Mouse (Mus musculus) liver (tissue): Measurements from ENCODE around the gene Mob1b.
"Not testable (repeated sequence)": the region's sequence is repeated elsewhere in the genome, so short reads cannot be mapped to it uniquely, and the experiment has no call there.

ENCODE experiments used
- DNase-seq: peaks from one replicate; pipeline ENCODE4 v3.0.0-alpha.2; 2020; ENCODE audit warnings: mixed read lengths

Gene Mob1b

DNA sequence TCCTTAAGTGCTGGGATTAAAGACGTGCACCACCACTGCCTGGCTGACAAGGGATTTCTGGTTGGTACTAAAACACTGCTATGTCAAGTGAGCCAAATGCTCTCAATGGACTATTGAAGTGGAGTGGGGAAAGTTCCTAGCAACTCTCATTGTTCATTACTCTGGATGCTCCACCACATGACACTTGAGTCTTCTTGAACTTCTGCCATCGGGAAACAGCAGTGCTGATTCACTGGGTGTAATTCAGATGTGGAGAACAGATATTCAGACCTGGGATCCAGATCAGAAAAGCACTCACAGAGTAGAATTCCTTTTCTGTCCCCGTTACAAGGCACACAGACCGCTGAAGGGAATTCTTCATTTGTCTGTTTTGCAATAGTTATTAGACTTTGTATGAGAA, 17.1 kb upstream of the Mob1b start:
- no peak for DNase-seq

DNA sequence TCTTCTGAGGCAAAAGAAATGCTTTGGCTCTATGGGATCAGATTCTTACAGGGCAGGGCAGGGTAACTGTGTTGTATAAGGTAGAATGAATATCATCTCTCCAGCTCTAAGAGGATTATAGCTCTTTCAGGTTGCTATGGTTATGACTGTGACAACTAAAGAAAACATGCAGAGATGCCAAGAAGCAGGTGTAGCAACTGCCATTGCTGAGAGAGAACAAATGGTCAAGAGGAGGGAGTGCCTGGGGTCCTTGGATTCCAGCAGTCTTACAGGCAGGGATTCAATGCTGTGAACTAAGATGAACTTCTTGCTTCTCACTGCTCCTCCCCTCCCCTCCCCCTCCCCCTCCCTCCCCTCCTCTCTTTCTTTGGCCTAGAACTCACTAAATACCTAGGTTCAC, 9.5 kb upstream of the Mob1b start:
- no peak for DNase-seq

DNA sequence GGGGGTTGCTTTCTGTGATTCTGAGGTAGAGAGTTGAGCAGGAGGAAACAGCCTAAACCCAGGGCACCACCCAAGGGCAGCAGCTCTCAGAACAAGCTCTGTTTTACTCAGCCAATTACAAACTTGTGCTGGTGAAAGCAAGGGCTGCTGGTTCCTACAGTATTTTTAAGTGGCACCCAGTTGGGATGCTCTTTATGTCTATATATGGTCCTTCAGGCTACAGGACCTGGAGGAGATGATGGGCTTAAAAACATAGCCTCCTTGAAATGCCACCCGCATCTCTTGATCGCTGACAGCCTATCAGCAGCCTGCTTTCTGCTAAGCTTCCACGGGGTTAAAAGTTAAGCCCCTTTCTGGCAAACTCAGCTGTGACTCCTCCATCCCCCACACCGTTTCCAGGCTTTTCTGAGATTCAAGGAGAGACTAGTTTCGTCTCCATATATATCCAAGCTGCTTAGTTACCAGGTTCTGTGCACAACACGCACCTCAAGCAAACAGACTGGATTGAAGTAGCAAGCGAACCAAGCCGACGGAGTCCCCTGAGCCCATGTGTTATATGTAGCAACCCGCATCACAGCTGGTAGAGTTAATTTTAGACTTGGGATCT, 8.9 kb upstream of the Mob1b start:
- DNase-seq = no peak

DNA sequence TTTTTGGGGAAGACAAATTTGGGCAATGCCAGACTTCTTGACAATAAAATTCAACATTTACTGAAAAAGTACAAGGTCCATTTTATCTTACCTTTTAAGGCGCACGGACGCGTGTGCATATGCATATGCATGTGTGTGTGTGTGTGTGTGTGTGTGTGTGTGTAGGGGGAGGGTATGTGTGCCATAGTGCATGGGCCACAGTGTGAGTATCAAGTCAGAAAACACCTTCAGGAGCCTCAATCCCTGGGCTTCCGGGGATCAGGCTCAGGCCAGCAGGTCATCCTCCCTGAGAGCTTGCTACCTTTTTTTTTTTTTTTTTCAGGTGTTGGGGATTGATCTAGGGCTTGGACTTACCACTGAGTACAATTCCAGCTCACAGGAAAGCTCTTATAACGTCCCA, 8.3 kb upstream of the Mob1b start:
- no peak for DNase-seq

DNA sequence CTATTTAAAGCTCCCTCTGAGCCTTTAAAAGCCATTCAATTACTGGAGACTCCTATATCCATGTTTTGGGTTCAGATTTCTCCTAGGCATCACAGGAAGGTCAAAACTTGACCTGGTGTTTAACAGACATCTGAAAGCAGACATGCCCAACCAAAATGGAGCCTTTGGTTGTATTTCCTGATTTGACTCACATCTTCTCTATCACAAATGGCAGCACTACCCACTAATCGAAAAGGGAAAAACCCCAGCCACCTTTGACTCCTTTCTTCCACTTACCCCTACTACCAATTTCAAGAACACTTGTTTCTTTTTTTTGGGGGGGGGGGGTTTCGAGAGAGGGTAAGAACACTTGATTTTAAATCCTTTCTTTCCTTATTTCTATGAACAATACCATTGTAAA, 3.7 kb upstream of the Mob1b start:
- no peak for DNase-seq

DNA sequence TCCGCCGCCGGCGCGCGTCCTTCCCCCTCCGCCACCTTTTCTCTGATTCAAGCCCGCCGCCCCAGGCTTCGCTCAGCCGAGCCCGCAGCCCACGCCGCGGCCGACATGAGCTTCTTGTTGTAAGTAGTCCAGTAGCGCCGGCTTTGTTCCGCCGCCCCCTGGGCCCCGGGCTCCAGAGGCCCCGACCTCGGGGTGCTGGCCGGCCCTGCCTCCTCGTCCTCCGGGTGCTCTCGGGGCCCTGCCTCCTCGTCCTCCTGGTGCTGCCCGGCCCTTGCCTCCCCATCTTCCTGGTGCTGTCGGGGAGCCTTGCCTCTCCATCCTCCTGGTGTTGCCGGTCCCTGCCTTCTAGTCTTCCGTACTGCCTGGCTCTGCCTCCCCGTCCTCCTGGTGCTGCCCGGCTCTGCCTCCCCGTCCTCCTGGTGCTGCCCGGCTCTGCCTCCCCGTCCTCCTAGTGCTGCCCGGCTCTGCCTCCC, 384 bp downstream of the Mob1b start:
- no peak for DNase-seq

DNA sequence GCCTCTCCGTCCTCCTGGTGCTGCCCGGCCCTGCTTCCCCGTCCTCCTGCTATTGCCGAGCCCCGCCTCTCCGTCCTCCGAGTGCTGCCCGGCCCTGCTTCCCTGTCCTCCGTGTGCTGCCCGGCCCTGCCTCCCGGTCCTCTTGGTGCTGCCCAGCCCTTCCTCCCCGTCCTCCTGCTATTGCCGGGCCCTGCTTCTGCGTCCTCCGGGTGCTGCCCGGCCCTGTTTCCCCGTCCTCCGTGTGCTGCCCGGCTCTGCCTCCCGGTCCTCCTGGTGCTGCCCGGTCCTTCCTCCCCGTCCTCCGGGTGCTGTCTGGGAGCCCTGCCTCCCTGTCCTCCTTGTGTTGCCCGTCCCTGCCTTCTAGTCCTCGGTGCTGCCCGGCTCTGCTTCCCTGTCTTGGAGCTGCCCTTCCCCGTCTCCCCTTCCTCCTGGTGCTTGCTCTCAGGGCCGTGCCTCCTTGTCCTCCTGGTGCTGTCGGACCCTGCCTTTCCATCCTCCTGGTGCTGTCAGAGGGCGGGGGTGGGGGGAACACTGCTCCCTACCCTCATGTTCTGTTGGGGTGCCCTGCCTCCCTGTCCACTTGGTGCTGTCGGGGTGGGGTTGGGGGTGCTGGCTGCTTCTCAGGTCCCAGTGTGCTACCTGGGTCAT, 1.0 kb downstream of the Mob1b start:
- DNase-seq = peak; percentile 82

DNA sequence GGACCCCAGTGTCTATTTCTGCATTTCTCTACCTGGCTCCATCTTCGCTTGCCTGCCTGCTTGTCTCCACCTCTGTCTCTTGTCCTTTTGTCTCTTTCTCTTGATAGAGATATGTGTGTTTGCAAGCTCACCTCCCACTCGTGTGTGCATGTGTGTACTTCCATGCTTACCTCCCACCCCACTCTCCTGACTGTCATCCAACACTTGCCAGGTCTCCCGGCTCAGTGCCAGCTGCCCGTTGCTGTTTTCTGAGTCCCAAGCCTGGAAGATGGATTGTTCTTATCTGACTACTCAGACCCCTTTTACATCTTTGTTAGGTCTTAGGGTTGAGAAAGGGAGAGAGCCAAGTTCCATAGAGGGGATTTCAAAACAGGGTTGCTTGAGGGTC, 1.6 kb downstream of the Mob1b start:
- DNase-seq = peak; percentile 38

DNA sequence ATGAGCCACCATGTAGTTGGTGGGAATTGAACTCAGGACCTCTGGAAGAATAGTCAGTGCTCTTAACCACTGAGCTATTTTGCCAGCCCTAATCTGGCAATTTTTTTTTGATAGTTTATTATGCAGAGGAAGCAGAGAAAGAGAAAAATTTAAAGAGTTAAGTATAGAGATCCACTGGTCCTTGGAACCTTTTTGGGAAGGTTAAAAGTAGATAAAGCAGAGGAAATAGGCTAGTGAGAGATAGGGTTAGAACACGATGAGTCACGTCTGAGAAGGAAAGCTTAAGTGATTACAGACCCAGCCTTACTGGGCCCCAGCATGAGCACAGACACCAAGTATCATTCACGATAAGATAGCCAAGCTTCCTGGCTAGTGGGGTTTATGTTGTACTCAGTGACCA, 3.4 kb downstream of the Mob1b start:
- peak; percentile 77 for DNase-seq

DNA sequence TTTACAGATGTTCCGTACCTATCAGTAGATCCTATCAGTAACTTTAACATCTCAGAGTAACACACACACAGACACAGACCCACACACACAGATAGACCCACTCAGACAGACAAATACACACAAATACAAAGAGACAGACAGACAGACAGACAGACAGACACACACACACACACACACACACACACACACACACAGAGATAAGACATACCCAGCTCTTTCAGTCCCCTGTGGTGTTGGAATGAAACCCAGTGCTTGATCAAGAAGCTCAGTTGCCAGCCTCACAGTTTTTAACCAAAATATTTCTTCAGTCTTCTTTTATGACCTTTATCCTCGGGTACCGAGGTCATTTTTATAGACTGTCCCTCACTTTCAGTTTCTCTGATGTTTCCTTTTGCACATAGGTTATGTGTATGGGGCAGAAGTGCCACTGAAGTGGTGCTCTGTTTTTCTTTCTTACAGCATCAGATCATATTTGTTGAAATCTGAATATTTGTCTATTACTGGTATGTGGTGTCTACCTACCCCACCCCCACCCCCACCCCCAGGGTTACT, 7.0 kb downstream of the Mob1b start:
- no peak for DNase-seq

DNA sequence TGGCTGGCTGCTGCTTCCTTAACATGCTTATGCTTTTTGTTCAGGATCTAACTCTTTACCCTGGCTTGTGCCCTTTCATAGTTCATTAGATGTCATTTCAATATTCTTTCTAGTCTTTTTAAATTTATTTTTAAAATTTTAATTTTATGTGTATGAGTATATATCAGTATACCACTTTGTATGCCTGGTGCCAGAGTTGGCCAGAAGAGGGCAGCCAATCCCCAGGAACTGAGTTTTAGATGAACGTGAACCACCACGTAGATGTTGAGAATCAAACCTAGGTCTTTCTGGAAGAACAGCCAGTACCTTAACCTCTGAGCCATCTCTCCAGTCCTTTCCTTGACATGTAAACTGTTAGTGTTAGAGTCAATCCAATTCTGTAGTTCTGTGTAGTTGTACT, 14.1 kb downstream of the Mob1b start:
- DNase-seq = peak; percentile 63

DNA sequence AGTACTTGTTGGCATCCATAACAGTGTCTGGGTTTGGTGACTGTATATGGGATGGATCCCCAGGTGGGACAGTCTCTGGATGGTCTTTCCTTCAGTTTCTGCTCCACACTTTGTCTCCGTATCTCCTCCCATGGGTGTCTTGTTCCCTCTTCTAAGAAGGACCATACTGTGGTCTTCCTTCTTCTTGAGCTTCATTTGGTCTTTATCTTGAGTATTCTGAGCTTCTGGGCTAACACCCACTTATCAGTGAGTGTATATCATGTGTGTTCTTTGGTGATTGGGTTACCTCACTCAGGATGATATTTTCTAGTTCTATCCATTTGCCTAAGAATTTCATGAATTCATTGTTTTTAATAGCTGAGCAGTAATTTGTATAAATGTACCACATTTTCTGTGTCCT, 20.4 kb downstream of the Mob1b start:
- DNase-seq = not testable (repeated sequence)

DNA sequence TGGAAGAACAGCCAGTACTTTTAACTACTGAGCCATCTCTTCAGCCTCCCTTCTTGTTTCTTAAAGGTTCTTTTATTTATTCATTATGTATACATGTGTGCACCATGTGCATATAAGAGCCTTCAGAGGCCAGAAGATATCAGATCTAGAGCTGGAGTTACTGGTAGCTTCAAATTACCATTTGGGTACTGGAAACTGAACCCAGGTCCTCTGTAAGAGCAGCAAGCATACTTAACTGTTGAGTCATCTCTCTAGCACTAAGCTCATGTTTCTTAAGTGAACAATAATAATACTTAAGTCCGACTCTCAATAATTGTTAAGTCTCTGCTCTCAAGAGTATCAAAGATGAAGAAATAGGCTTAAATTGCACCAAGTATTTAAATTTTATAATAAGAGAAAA, 27.1 kb downstream of the Mob1b start:
- DNase-seq = no peak

DNA sequence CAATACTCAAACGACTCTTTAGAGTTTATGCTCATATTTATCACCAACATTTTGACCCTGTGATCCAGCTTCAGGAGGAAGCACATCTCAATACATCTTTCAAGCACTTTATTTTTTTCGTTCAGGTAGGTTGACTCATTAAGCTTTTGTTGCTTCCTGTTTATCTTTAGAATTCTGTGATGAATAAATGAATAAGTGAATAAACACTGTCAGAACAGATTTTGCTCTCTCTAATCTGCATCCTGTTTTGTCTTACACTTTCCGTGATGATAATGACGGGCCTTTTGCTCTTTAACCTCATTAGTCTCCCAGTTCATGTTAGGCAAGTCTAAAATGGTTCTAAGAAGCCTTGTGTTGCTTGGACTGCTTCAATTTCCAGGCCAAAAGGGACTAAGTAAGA, 32.5 kb downstream of the Mob1b start:
- DNase-seq = no peak

DNA sequence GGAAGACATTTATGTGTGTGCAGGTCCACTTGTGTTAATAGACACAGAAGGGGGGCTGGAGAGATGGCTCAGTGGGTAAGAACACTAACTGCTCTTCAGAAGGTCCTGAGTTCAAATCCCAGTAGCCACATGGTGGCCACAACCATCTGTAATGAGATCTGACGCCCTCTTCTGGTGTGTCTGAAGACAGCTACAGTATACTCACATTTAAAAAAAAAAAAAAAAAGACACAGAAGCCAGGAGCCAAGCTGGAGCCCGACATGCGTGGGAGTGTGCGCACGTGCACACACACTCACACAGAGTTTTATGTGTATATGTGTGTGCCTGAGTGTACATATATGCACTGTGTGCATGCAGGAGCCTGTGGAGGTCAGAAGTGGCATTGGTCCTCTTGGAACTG, 42.0 kb downstream of the Mob1b start:
- no peak for DNase-seq

DNA sequence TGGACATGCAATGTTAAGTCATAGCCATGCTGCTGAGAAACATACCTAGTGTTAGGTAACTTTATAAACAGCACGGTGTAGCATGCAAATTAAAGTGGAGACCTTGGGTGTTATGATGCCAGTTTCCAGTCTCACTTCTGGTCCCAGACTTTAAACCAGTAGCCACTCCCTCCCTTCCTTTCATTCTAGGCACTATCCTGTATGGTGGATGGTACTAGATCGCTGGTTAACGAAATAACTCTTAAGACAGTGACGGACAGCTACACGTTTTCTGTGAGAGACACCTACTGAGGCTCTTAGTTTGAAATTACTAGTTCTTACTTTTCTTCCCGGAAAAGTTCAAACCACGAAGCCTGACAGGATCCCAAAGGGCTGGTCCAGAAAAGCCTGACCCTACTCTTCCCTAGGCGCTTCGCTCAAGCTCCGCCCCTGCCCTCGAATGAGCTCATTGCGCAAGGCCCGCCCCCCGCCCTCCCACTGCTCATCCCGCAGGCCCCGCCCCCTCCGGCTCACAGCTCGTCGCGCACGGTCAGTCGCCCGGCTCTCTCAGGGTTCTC, 43.9 kb downstream of the Mob1b start:
- DNase-seq = no peak

DNA sequence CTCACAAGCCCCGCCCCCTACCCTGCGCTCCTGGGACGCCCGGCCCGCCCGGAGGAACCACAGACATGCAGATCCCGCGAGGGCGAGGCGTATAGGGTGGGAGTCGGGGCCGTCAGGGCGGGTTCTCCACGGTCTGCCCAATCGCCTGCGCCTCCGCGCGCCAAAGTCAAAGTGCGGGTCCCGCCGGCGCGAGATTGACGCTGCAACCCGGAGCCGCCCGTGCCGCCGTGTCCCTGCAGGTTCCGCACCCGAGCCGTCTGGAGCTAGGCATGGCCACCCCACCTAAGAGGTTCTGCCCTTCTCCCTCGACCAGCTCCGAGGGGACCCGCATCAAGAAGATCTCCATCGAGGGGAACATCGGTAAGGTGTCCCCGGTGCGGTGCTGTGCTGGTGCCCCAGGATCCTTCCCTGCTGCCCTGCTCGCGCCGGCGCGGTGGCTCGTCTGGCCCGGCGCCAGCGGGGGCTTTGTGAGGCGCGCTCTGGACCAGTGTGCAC, 44.4 kb downstream of the Mob1b start, which contains the start of gene Dck:
Gene Dck (plus strand): TSS at position 10 of the 495 bp plus-strand sequence.
- peak; percentile 100 for DNase-seq

DNA sequence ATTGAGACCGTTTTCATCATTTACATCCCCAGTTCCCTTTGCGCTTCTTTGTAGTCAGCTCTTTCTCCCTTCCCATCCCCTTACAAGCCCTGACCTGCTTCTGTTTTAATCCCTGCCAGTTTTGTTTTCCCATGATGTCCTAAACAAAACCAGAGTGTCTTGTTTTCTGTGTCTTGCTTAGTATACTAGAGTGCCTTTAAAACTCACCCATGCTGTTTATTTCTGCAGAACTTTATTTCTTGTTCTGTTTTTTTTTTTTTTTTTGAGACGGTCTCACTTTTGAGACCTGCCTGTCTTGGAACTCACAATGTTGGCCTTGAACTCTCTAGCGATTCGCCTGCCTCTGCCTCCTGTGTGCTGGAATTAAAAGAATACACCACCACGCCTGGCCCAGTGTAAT, 44.9 kb downstream of the Mob1b start:
- no peak for DNase-seq

DNA sequence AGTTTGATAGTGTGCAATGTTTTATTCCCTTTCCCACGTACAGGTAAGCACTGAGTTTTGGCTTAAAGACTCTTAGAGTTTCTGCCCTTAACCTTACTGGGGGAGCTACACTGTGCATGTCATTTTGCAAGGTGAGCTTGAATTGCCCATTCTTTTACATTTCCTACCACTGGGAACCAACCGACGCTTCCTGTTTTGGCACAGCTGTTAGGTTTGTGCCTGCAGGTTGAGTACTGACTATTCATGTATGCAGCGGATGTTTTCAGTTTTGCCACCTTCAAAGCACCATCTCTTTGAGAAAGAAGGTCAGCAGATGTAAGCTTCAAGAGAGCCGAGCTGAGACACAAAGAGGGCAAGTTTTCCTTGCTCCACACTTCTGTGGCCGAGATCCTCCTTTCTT, 45.5 kb downstream of the Mob1b start:
- no peak for DNase-seq

DNA sequence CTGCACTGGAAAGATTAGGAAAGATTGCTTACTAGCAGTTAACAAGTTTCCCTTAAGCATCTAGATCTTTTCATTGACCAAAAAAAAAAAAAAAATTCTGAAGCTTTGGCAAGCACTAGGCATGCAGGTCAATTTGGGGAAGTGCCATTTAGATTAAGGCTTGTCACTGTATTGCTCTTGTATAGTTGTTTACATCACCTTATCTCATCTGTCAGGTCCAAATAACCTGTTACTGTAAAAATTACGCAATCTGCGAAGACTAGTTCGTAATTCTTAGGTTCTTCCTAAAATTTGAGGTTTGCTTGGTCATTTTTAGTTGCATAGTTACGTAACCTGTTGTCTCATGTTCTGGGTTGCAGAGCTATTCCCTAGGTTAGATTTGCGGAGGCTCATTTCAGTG, 46.2 kb downstream of the Mob1b start:
- no peak for DNase-seq

DNA sequence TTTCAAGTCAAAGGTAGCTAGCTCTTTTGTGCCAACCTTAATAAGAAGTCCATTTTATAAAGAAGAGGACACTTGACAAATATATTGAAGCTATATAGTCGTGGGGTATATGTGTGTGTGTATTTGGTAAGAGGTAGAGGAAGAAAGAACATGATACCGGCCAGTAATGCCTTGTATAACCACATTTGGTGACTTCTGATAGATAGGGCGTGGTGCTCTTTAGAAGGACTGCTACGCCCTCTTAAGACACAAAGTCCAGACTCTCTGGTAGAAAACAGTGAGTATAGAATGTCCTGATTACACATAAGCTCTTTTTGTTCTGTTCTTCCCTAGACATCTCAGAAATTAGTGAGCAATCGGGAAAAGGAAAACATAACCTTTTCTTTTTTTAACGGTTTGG, 47.5 kb downstream of the Mob1b start:
- DNase-seq = peak; percentile 23

DNA sequence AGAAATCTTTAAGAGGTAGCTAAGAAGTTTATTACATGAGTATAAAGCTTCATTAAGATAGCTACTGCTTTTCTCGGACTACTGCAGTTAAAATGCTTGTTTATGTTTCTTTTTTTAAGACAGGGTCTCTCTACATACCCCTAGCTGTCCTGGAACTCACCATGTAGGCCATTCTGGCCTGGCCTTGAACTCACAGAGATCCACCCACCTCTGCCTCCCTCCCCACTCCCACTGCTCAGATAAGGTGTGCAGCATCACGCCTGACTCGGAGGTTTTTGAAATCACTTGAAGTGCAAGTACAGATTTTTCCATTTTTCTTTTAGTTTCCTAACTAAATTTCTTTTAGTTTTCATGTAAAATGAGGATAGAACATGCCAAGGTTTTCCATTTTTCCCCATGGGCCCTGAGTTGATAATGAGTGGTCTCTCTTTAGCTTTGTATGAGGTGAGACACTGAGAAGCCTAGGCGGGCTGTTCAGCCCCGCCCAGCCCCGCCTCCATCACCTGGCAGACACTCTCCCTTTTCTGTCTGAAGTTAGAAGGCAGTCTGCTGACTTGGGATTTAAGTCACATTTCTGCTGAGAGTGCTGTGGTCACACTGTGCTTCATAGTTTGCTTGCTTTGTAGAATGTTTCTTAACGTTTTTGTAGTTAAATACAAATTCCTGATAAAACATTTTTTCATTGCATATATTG, 61.6 kb downstream of the Mob1b start:
- DNase-seq = no peak

DNA sequence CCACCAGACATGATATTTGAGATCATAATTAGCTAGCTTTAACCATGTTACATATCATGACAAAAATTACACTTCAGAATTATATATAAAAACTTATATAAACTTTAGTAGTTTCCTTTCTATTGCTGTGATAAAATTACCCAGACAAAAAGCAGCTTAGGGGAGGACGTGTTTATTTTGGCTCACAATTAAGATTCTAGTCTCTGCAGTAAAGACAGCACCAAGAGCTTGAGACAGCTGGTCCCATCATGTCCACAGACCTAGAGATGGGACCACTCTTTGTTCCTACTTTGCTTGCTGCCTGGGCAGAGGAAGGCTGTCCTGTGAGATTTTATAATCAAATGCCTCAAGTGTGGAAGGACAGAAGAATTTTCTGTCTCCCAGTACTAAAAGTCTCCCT, 64.4 kb downstream of the Mob1b start:
- no peak for DNase-seq

DNA sequence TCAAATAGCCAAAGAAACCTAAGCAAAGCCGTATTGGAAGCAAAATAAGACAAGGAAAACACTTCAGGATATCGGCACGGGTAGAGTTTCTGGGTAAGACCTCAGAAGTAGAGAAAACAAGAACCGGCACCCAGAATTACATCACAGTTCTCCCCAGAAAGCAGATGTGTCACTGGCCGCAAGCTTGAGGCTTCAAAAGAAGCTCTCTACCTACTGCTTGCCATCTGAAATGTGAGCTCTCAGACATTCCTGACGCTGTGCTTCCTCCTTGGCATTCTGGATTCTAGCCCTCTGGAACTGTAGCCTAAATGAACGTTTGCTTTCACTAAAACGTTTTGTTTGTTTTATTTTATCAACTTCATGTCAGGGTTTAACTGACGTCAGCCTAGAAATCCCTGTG, 70.0 kb downstream of the Mob1b start:
- DNase-seq = no peak
